Mouse (Mus musculus) R1 (cell line): ENCODE results near the gene Kcnk4.

Experiments used
- DNase-seq: peaks from one replicate; pipeline ENCODE4 v3.0.0-alpha.2; 2018; ENCODE audit warnings: low read depth, low spot score

Kcnk4 gene

GRCm38 (mm10) chr19:6968491-6969271, 34.4 kb upstream of the Kcnk4 start:
- peak; percentile 63 for DNase-seq

DNA sequence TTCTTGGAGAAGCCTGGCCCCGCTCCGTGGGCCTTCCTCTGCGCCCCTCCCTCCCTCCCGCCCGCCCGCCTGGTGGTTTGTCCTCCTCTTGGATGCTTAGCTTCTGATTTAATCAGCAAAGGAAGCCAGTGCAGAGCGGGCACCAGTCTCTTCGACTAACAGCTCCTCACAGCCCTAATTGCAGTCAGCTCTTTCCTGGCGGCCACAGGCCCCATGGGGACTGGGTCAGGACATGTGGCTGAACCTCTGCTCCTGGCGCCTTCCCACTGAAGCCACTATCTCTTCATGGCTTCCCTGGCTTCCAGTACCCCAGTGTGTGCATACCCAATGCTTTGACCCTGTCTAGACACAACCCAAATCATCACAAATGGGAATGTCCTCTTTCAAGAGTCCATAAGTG, 22.1 kb upstream of the Kcnk4 start:
- no peak for DNase-seq

- no peak for DNase-seq
Observed at GRCm38 (mm10) chr19:6955424-6955823, 21.1 kb upstream of the Kcnk4 start.

DNA sequence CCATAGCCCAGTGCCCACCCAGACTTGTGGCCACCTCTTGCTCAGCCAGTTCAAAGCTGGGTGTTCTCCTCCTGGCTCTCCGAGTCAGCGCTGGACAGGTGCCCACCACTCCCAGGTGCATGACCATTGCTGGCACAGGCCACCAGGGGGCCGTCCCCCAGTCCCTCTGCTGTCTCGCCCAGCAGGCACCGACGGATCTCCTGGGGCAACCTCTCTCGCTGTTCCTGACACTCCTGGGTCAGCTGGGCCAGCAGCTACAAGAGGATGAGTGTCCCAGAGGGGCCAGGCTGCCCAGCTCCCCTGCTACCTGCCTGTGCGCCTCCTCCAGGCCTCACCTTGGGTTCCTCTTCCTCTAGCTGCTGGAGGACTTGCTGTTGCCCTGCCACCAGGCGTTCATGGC, 19.7 kb upstream of the Kcnk4 start:
- DNase-seq, result no peak

- DNase-seq, result no peak
Observed at GRCm38 (mm10) chr19:6952712-6953037, 18.4 kb upstream of the Kcnk4 start.

- DNase-seq, result peak; percentile 63
Observed at GRCm38 (mm10) chr19:6951994-6952711, 17.8 kb upstream of the Kcnk4 start.

DNA sequence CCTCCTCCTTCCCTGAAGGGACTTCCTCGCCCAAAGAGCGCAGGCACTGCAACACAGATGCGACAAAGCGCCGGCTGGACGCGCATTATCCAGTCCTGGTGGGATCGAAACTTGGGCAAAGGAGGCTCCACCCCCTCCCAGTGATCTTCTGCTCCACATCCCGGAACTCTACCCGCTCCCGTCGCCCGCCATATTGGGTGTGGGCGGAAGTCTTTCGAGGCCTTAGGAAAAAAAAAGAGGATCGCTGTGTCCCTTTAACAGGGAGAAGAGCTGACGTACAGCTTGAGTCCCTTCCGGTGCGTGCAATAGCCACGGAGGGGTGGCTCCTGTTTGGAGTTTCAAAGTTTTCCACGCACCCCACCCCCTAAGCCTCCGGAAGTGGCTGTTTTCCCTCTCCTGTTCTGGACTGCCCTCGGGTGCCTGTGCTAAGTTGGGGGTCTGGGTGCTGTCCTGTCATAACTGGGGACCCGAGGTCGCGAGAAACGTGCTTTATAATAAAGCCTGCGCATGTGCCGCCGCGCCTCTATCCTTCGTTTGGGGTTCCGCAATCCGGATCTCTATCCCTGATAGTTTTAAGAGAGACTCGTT, 17.2 kb upstream of the Kcnk4 start:
- peak; percentile 97 for DNase-seq

- DNase-seq, result peak; percentile 83
Observed at GRCm38 (mm10) chr19:6950613-6951153, 16.4 kb upstream of the Kcnk4 start.

DNA sequence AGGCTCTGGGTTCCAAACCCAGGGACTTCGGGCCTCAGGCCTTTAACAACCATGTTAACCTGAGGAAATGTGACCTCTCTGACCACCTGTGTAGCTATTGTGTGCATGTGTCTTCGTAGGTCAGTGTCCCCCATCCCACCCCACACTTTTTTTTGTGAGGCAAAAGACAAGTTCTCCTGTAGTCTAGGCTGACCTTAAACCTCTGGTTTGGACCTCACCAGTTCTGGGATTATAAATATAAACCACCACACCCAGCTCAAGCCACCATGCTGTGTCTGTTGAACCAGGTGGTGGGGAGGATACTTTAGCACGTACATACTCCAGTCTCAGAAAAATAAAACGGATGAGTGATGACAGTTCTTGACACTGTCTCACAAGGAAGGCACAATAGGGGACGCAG, 15.6 kb upstream of the Kcnk4 start:
- no peak for DNase-seq

DNA sequence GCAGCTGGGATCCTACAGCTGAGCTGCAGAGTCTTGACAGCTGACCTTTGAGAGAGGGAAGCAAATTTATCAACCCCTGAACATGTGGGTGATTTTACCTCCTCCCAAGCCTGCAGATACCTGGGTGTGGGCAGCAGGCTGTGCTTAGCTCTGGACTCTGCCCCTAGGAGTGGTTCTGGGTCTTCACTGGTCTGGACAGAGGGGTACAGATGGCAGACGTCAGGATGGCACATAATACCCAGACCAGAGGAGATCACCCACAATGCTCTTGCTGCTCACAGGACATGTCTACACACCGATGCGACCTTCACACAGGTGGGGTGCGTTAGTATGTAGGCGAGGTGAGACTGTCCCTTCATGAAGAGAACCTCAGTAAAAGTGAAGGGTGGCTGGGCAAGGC, 15.2 kb upstream of the Kcnk4 start:
- no peak for DNase-seq

DNA sequence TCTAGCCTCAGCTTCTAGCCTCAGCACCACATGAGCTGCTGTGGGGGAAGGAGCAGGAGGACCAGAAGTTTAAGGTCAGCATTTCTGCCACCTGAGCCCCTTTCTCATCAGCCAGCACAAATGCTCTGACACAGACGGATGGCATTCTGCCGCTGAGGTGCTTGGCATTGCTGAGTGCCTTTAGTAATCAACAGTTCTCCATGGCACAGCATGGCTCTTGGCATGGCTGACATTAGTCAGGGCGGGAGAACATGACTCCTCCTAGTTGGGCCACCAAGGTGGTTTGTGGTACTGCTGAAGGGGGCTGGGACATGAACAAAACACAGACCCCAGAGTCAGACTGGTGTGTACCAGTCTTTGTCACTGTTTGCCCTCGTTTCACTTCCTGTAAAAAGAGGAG, 13.9 kb upstream of the Kcnk4 start:
- DNase-seq, result no peak

DNA sequence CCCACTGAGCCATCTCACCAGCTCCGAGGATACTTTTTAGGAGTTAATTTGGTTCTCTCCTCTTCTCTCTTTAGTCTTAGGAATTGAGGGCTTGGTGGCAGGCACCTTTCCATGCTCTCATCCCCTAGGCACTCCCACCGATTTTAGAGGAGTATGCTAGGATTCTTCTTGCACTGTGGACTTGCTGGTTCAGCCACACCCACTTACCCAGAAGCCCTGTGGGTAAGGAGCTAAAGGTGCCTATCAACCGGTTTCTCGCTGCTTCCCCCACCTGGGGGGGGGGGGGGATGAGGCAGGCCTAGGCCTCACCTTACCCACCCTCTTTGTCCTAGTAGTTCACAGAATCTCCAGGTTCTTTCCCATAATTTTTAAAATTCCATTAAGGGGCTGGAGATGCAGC, 13.4 kb upstream of the Kcnk4 start:
- peak; percentile 68 for DNase-seq

DNA sequence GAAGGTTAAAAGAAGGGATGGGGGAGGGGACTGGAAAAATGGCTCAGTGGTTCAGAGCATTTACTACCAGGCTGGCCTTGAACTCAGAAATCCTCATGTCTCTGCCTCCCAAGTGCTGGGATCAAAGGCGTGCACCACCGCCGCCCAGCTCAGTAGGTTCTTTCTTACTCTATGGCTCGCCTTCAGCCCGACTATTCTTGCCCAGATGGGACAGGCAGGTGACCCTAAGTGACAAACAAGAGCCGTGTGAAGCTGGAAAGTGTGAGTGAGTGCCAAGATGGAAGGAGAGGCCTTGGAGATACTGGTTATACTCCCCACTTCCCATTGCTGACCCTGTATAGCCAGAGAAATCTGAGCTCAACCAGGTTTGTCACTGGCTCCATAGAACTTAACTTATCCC, 9.4 kb upstream of the Kcnk4 start:
- no peak for DNase-seq

- DNase-seq, result no peak
Observed at GRCm38 (mm10) chr19:6942764-6943163, 8.4 kb upstream of the Kcnk4 start.

- peak; percentile 96 for DNase-seq
Observed at GRCm38 (mm10) chr19:6942249-6942691, 8.0 kb upstream of the Kcnk4 start, which contains the start of gene Gpr137. Gpr137 (minus strand) TSS chr19:6942480.

GRCm38 (mm10) chr19:6941372-6942248, 7.3 kb upstream of the Kcnk4 start, which contains the start of gene Bad:
Bad (plus strand) TSS chr19:6941861.
- peak; percentile 89 for DNase-seq

DNA sequence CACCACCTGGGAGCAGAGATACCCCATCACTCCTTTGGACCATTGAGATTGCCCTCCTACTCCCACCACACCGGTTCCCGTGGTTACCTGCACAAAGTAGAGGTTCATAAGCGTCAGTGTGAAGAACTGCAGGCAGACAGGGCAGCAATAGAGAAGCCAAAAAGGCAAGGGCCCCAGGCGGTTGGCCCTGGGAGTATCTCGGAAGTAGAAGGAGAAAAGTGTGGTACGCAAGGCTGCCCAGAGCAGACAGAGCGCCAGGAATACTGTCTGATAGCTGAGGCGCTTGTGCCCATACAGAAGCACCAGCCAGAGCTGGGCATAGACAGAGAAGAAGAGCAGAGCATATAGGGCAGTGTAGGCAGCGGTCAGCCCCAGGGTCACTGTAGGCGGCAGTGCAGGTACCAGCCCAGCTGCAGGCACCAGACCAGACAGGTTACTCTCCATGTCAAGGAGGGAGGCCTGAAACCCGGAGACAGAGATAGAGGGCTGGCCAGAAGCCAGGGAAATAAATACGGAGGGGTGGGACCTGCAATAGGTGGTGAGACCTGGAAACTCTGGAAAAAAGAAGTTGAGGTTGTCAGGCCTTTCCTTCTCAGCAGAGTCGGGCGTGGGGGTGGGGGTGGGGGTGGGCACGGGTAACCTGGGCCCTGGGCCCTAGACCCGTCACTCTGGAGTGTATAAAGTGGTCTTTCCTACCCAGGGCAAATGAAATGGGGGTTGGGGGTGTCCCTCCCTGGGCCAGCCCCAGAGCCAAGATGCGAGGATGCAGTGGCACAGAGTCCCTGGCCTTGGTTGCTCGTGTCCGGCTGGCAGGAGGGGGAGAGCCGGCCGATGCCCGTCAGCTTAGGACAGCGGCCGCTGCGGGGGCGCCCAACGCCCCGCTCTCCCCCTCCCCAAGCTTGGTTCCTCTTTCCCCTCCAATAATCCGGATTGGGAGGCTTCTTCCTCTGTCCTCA, 6.4 kb upstream of the Kcnk4 start:
- DNase-seq, result peak; percentile 21

GRCm38 (mm10) chr19:6939106-6940002, 5.0 kb upstream of the Kcnk4 start:
- DNase-seq, result no peak
